Mouse (Mus musculus): ENCODE data around the gene Rai2. TPM values are rescaled to one million over a fixed set of nuclear protein-coding genes. Genes with fewer than 3 reads are reported as not detected.
"Not testable (repeated sequence)": the region's sequence is repeated elsewhere in the genome, so short reads cannot be mapped to it uniquely, and the experiment has no call there.

Gene Rai2
- total RNA-seq, 4 experiments from 2014 or later, result 13.6 to 15.7 (median 14.3) TPM

GRCm38 (mm10) chrX:161826186-161826585 is 109.3 kb downstream of the Rai2 start:
- not testable (repeated sequence) for DNase-seq (ENCODE audit: low spot score in 2 of 2)

Data from left cerebral cortex, adult 8-10 months (tissue).